Mouse (Mus musculus) CD4-positive helper T cell, adult 2 months (primary cell): ENCODE results near the gene Smok2b.
"Not testable (repeated sequence)": the region's sequence is repeated elsewhere in the genome, so short reads cannot be mapped to it uniquely, and the experiment has no call there.

ENCODE experiments used
- DNase-seq: peaks from one replicate; pipeline ENCODE4 v3.0.0-alpha.2; 2012; ENCODE audit warnings: low read depth, missing footprints, low spot score

Gene Smok2b

GRCm38 (mm10) chr17:13240807-13241727 is 11.0 kb downstream of the Smok2b start:
- not testable (repeated sequence) for DNase-seq

- not testable (repeated sequence) for DNase-seq
Measured at GRCm38 (mm10) chr17:13254786-13255185, 24.7 kb downstream of the Smok2b start.
